Mouse (Mus musculus): ENCODE data around the gene Shisa5. TPM values are rescaled to one million over a fixed set of nuclear protein-coding genes. Genes with fewer than 3 reads are reported as not detected.

Gene Shisa5
- polyA plus RNA-seq, 1 experiment from 2014 or later: 122 TPM

DNA sequence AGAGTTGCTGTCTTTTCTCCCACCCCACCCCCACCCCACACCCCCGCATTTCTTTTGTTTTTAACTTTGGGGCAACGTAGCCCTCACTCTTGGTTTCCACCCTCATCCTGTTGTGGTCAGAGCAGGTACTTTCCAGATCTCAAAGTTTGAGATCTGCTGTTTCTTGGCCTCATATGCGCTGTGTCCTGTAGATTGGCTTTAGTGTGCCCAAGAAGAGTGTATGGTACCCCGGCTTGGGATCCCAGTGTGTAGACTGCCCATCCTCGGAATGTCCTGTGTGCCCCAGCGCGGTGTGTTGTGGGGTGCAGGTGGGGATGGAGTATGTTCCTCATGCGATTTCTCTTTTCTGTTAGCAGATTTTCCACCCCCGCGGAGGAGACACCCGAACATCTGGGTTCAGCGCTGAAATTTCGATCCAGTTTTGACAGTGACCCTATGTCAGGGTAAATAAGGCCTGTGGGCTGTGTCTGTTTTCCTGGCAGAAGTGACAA lies 12.7 kb downstream of the Shisa5 start:
- 0 out of 2 replicates have a peak, but pooled peaks cover 10% of the 10 kb centered on the region for H3K4me1 ChIP-seq (replicated peaks; ENCODE audit: insufficient read depth, low read length)
- DNase-seq (ENCODE audit: low spot score) (no peak), ATAC-seq (replicated peaks; ENCODE audit: low FRiP score, low read depth) (no peak)
- H3K9me3 ChIP-seq (replicated peaks; ENCODE audit: low read length): no peaks in the 10 kb centered on the region
- H3K4me3 ChIP-seq (replicated peaks; ENCODE audit: low read depth, low read length): no peak overlapping the region
- 89% methylated on average over 13 of the region's 13 CpGs for WGBS
- TF ChIP-seq CTCF (IDR thresholded peaks at IDR 0.05; ENCODE audit: low read depth): no peak
- H3K27ac ChIP-seq: no peak overlapping the region
- H3K27me3 ChIP-seq (ENCODE audit: insufficient read depth, low read length): no peaks in the 10 kb centered on the region
- H3K9ac ChIP-seq (ENCODE audit: low read depth, low read length): no peak overlapping the region
- no peak overlapping the region for H3K4me2 ChIP-seq (ENCODE audit: low read length)
- H3K36me3 ChIP-seq (ENCODE audit: insufficient read depth, low read length): peaks cover 3% of the 10 kb centered on the region; the same call in 1 of the 2 replicates

DNA sequence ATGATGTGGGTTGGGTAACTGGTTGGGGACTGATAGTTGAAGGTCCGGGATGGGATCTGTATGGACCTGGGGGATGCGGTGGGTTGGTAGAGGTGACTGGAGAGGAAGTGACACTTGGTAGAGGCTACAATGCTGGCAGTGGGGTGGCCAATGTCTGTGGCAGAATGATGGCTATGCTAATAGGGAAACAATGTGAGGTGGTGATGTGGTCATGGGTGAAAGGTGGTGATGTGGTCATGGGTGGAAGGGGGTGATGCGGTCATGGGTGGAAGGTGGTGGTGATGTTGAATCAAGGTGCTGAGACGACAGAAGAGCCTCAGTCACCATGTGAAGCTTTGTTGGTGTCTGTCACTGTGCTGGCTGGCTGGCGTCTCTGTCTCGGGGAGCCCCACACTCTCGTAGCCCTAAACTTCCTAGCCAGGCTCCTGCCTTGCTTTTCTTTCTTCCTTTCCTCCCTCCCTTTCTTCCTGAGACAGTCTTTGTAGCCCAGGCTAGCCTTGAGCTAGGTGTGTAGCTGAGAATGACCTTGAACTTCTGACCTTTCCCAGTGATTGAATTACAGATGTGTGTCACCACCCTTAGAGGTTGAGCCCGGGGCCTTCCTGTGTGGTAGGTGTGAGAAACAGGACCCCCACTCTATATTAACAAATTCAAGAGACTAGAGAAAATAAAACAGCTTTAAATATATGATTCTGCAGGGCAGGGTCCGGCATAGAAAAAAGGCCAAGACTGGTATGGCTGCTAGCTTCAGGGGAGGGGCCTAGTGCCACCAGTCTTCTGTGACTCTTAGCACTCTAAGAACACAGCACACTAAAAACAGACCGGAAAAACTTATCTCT lies 13.5 kb downstream of the Shisa5 start:
- TF ChIP-seq CTCF (IDR thresholded peaks at IDR 0.05; ENCODE audit: low read depth): no peak
- H3K4me1 ChIP-seq (replicated peaks; ENCODE audit: insufficient read depth, low read length): 0 out of 2 replicates have a peak, but pooled peaks cover 10% of the 10 kb centered on the region
- H3K36me3 ChIP-seq (ENCODE audit: insufficient read depth, low read length): peaks cover 10% of the 10 kb centered on the region
- ATAC-seq (replicated peaks; ENCODE audit: low FRiP score, low read depth) (no peak), DNase-seq (ENCODE audit: low spot score) (no peak)
- 88% methylated on average over 10 of the region's 10 CpGs for WGBS
- H3K9me3 ChIP-seq (replicated peaks; ENCODE audit: low read length): no peaks in the 10 kb centered on the region
- no peak overlapping the region for H3K27ac ChIP-seq
- no peak overlapping the region for H3K9ac ChIP-seq (ENCODE audit: low read depth, low read length)
- no peaks in the 10 kb centered on the region for H3K27me3 ChIP-seq (ENCODE audit: insufficient read depth, low read length)
- H3K4me2 ChIP-seq (ENCODE audit: low read length): no peak overlapping the region
- H3K4me3 ChIP-seq (replicated peaks; ENCODE audit: low read depth, low read length): no peak overlapping the region

DNA sequence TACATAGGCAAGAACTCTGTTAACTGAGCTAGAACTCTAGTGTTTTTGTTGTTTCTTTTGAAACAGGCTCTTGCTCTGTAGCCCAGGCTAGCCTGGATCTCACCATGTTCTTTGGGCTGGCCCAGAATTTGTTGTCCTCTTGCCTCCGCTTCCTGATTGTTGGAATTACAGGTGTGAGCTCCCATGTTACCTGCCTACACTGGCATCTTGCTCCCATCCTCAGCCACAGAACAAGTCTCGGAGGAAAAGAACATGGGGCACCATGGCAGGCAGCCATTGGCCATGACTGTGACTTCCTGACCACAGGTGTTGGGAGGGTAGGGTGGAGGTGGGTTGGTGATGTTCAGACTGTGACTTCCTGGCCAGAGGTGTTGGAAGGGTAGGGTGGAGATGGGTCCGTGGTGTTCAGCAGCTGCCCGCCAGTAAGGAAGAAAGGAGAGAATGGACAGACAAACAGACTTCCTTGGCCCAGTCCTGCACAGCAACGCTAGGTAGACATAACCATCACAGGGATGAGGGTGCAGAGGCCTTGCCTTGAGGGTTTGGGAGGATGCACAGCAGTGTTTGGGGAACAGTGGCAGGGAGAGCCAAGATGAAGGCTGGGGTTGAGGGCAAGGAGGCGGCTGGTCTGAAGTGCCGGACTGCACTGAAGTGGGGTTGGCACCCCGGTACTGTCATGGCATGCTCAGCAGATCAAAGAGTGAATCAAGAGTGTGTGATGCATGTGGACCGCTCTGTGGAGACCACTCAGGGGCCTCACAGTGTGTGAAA lies 14.3 kb downstream of the Shisa5 start:
- no peak overlapping the region for H3K9ac ChIP-seq (ENCODE audit: low read depth, low read length)
- no peak overlapping the region for H3K4me3 ChIP-seq (replicated peaks; ENCODE audit: low read depth, low read length)
- H3K27ac ChIP-seq: no peak overlapping the region
- H3K27me3 ChIP-seq (ENCODE audit: insufficient read depth, low read length): no peaks in the 10 kb centered on the region
- DNase-seq (ENCODE audit: low spot score) (no peak), ATAC-seq (replicated peaks; ENCODE audit: low FRiP score, low read depth) (no peak)
- no peaks in the 10 kb centered on the region for H3K9me3 ChIP-seq (replicated peaks; ENCODE audit: low read length)
- H3K4me2 ChIP-seq (ENCODE audit: low read length): no peak overlapping the region
- no peak for TF ChIP-seq CTCF (IDR thresholded peaks at IDR 0.05; ENCODE audit: low read depth)
- 0 out of 2 replicates have a peak, but pooled peaks cover 10% of the 10 kb centered on the region for H3K4me1 ChIP-seq (replicated peaks; ENCODE audit: insufficient read depth, low read length)
- H3K36me3 ChIP-seq (ENCODE audit: insufficient read depth, low read length): peaks cover 18% of the 10 kb centered on the region
- WGBS: 83% methylated on average over 9 of the region's 9 CpGs

DNA sequence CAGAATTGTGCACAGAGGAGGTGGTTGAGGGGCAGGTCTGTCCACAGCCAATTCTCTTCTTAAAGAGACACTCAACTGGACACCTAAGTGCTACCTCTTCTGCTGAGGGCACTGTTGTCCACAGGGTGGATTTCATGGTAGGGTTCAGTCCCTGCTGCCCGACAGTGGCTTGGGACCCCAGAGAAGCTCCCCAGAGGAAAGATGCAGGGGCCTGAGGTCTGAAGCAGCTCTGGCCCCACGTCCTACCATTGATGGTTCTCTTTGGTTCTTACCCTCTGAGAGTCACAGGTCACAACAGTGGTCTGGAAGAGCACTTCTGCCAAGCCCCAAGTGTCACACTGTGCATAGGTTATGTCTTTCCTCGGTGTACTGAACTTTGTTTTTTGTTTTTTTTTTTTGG lies 15.0 kb downstream of the Shisa5 start:
- H3K9ac ChIP-seq (ENCODE audit: low read depth, low read length): no peak overlapping the region
- H3K27ac ChIP-seq: no peak overlapping the region
- ATAC-seq (replicated peaks; ENCODE audit: low FRiP score, low read depth) (no peak), DNase-seq (ENCODE audit: low spot score) (no peak)
- WGBS: 82% methylated on average over 3 of the region's 3 CpGs
- H3K36me3 ChIP-seq (ENCODE audit: insufficient read depth, low read length): peaks cover 22% of the 10 kb centered on the region
- no peak overlapping the region for H3K4me3 ChIP-seq (replicated peaks; ENCODE audit: low read depth, low read length)
- H3K4me1 ChIP-seq (replicated peaks; ENCODE audit: insufficient read depth, low read length): 0 out of 2 replicates have a peak, but pooled peaks cover 10% of the 10 kb centered on the region
- no peaks in the 10 kb centered on the region for H3K9me3 ChIP-seq (replicated peaks; ENCODE audit: low read length)
- no peak overlapping the region for H3K4me2 ChIP-seq (ENCODE audit: low read length)
- no peaks in the 10 kb centered on the region for H3K27me3 ChIP-seq (ENCODE audit: insufficient read depth, low read length)
- TF ChIP-seq CTCF (IDR thresholded peaks at IDR 0.05; ENCODE audit: low read depth): no peak

DNA sequence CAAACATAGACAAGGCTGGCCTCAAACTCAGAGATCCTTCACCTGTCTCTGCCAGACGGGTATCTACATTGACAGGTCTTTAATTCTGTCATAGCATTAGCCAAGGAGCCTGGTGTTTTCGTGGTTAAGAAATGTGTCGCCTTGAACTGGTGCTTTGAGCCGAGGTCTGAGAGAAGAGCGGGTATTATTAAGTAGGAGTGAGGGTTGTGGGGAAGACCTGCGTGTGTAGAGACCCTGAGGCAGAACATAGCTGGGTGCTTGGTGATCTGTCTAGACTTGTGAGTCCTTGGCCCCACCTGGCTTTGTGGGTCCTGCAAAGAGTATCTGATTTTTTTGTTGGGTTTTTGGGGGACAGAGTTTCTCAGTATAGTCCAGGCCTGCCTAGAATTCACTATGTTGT lies 15.5 kb downstream of the Shisa5 start:
- no peaks in the 10 kb centered on the region for H3K27me3 ChIP-seq (ENCODE audit: insufficient read depth, low read length)
- no peak overlapping the region for H3K27ac ChIP-seq
- ATAC-seq (replicated peaks; ENCODE audit: low FRiP score, low read depth): no peak

DNA sequence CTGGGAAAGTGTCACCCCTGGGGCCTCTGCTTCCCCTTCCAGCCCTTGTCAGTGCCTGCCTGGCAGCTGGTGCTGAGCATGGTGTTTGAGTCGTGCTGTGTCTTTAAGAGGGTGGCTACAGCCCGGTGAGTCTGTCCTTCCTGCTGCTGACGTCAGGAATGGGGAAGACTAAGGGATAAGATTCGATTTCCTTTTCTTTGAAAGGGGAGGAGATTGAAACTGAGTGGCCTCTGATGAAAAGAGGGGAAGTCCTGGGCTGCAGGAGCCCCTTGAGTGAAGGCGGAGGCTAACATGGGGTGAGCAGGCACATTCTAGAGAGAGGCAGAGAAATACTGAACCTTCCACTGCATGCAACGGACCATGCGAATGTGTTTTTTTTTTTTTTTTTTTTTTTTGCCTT lies 16.3 kb downstream of the Shisa5 start:
- no peaks in the 10 kb centered on the region for H3K9me3 ChIP-seq (replicated peaks; ENCODE audit: low read length)
- peak; percentile 69 for ATAC-seq (replicated peaks; ENCODE audit: low FRiP score, low read depth)

More for the DNA sequence above, 15.5 kb downstream of the Shisa5 start:
- no peak for DNase-seq (ENCODE audit: low spot score)
- TF ChIP-seq CTCF (IDR thresholded peaks at IDR 0.05; ENCODE audit: low read depth): no peak
- 75% methylated on average over 6 of the region's 6 CpGs for WGBS
- H3K9ac ChIP-seq (ENCODE audit: low read depth, low read length): no peak overlapping the region
- peaks cover 14% of the 10 kb centered on the region; the same call in 1 of the 2 replicates for H3K4me1 ChIP-seq (replicated peaks; ENCODE audit: insufficient read depth, low read length)
- no peak overlapping the region for H3K4me3 ChIP-seq (replicated peaks; ENCODE audit: low read depth, low read length)
- H3K9me3 ChIP-seq (replicated peaks; ENCODE audit: low read length): no peaks in the 10 kb centered on the region
- peaks cover 23% of the 10 kb centered on the region for H3K36me3 ChIP-seq (ENCODE audit: insufficient read depth, low read length)
- no peak overlapping the region for H3K4me2 ChIP-seq (ENCODE audit: low read length)

More for the DNA sequence above, 16.3 kb downstream of the Shisa5 start:
- H3K4me2 ChIP-seq (ENCODE audit: low read length): peak overlapping the region; percentile 55
- peak; percentile 96 for DNase-seq (ENCODE audit: low spot score)
- no peaks in the 10 kb centered on the region for H3K27me3 ChIP-seq (ENCODE audit: insufficient read depth, low read length)
- peaks cover 23% of the 10 kb centered on the region for H3K36me3 ChIP-seq (ENCODE audit: insufficient read depth, low read length)
- peak overlapping the region; percentile 24 for H3K4me3 ChIP-seq (replicated peaks; ENCODE audit: low read depth, low read length)
- 0% methylated on average over 7 of the region's 7 CpGs for WGBS
- peaks cover 20% of the 10 kb centered on the region; the same call in 1 of the 2 replicates for H3K4me1 ChIP-seq (replicated peaks; ENCODE audit: insufficient read depth, low read length)
- H3K9ac ChIP-seq (ENCODE audit: low read depth, low read length): peak overlapping the region; percentile 55
- peak overlapping the region; percentile 78 for H3K27ac ChIP-seq
- no peak for TF ChIP-seq CTCF (IDR thresholded peaks at IDR 0.05; ENCODE audit: low read depth)
